Mouse (Mus musculus) liver, postnatal 0 days (tissue): Measurements from ENCODE around the gene Fxr2.

ENCODE experiments used
- CTCF ChIP-seq: sonication (generic); IDR thresholded peaks from 2 replicates; pipeline ENCODE4 v1.5.1; 2016; ENCODE audit warnings: antibody characterized with exemption, low read depth
- EP300 ChIP-seq: IDR thresholded peaks from 2 replicates; pipeline ENCODE4 v1.6.1; 2016; ENCODE audit warnings: antibody characterized with exemption, low read depth, mild to moderate bottlenecking

DNA sequence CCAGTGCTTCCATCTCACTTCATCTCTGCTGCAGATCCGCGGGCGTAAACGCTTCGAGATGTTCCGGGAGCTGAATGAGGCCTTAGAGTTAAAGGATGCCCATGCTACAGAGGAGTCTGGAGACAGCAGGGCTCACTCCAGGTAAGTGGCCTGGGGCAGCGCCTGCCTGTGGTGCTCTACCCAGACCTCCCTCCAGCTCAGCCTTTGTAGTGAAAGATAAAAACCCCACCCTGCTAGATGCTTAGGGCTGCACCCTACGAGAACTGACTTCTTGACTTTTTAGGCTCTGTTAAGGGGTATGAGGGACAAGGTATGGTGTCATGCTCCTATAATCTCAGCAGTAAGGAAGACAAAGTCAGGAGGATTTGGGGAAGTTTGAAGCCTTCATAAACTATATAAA lies 42.2 kb upstream of the Fxr2 start:
- TF ChIP-seq CTCF (no peak), EP300 (no peak)
